Mouse (Mus musculus): ENCODE measurements at regions not wholly inside any gene's neighbourhood (a gene's known extent, or its start where the extent isn't known, plus 50 kb on each side); places are given as distances from the start of the nearest gene placed in this dataset.
A peak's percentile ranks its signal among the peaks of the same experiment; 100 is the strongest.

DNA sequence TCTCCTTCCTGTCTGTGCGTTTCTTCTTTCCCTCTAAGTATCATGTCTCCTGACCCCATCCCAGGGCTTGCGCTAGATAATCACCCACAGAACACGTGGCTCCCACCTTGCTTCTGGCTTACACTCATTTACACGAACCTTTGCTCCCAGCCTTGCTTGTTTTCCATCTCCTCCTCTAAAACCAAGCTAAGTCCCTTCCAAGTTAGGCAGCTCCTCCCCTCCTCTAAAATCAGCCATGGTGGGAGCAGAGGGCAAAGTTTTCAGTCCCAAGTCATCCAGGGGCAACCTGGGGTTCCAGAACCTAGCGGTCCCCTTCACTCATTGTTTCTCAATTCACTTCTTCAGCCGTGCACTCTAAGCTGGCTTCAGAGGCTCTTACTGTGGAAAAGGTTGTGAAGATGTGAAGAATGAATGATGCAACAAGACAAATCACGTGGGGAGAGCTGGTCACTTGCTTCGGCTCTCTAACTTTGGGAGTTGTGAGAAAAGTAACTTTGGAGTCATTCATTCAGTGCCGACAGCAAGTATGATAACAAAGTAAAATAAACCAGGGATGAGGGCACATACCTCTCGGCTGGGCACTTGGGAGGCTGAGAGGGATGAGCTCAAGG, 179.9 kb upstream of the Rreb1 start:
- TF ChIP-seq GATA4 (IDR thresholded peaks at IDR 0.05; ENCODE audit: insufficient replicate concordance, low read length): no peak; the same call in 1 of the 2 replicates

DNA sequence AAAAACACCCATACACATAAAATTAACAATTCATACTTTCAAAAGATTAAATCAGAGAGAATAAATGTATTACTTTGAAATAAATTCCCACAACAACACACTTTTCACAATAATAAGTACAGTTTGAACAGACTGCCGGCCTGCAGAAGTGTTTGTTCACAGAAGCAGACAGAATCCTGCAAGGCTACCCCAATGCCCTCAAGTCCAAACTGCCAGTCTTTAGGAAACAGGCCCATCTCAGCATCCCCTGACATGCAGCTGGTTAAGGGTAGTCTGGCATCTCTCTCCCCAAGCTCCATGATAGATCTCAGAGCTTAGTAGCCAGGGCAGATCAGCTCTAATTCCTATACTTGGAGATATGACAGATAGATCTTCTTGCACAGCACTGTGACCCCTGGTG, 178.5 kb upstream of the Rreb1 start:
- TF ChIP-seq GATA4 (IDR thresholded peaks at IDR 0.05; ENCODE audit: insufficient replicate concordance, low read length): no peak

DNA sequence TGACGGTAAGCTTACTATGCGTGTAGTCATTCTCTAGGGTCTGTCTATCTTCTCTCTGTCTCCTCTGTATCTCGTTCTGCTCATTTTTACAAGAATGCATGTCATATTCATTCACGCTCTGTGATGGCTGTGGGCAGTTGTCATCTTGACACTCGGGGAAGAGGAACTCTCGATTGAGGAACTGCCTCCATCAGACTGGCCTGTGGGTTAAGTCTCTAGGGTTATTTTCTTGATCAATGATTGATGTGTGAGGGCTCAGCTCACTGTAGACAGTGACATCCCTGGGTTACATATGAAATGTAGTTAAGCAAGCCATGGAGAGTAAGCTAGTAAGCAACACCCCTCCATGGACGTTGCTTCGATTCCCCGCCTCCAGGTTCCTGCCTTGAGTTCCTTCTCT, 178.0 kb upstream of the Rreb1 start:
- no peak for TF ChIP-seq GATA4 (IDR thresholded peaks at IDR 0.05; ENCODE audit: insufficient replicate concordance, low read length)

DNA sequence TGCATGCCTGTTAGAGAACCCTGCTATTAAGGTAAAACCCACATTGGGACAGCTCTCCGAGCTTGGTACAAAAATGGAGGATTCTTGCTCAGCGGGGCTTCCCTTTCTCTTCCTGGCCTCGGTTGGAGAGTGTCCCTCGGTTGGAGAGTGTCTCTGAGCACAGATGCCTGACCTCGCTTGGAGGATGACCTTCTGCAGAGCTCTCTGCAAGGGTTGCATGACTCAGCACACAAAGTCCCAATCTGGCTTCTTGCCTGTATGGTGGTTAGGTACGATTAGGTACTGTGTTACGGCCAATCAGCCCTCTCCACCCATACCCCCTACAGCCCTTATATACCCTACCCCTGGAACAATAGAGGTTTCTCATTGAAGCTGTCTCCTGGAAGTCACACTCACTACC, 177.1 kb upstream of the Rreb1 start:
- TF ChIP-seq GATA4 (IDR thresholded peaks at IDR 0.05; ENCODE audit: insufficient replicate concordance, low read length): no peak

DNA sequence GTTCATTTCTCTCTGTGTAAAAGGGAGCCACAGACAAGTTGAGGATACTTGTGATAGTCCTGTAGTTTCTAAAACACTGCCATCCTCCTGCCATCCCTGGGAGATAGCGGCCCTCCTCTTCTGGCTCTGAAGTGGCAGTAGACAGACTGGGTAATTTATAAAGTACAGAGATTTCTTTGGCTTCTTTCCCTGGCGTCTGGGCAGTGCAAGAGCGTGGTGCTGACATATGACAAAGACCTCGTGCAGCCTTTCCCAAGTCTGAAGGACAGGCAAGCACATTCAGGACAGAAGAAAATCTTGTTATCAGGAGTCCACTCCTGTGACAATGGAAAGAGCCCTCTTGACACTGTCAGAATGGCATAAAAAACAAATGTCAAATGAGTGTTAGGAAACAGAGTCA, 175.9 kb upstream of the Rreb1 start:
- TF ChIP-seq GATA4 (IDR thresholded peaks at IDR 0.05; ENCODE audit: insufficient replicate concordance, low read length): no peak

DNA sequence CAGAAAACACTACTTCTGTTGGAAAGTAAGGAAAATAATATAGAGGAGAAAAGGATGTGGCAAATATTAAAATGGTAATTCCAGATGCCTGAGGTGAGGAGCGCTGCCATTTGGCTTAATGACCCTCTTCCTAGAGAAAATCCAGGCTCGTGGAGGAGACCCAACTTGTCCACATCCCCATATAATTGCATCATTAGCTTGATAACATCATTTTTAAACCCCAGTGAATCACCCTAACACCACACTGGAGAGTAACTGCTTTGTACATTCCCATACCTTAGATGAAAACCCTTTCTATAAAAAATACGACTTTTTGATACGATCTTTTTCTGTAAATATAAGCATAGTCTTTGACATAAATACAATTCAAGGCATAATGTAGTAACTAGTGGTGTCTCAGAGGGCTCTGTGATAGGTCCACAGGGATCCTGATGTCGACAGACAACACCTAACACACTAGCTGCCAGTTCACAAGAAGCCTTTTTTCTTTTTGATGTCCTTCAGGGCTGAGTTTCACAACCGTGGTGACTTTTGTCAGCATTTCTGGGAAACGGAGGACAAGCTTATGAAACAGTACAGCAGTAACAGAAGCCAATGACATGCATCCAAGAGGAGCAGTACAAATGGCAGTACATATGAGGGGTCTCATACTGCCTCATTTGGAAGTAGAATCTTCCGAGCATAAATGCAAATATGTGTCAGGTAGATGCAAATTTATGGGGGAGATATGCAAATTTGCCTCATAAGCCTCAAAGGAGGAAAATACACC, 174.8 kb upstream of the Rreb1 start:
- no peak for TF ChIP-seq GATA4 (IDR thresholded peaks at IDR 0.05; ENCODE audit: insufficient replicate concordance, low read length)

DNA sequence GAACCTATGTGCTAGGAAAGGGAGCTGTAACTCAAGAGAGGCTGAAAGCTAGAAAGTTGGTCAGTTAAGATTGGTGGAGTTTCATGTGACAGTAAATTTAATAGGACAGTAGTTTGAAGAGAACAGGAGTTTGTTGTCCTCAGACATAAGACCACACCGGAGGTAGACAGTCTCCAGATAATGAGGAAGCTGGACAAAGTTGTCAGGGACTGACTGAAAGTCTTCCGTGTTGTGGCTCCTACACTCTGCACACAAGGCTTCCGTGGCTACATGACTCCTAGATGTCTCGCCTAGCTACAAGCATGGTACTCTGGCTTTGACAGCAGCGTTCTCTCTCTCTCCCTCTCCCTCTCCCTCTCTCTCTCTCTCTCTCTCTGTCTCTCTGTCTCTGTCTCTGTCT, 171.9 kb upstream of the Rreb1 start:
- no peak for TF ChIP-seq GATA4 (IDR thresholded peaks at IDR 0.05; ENCODE audit: insufficient replicate concordance, low read length)

DNA sequence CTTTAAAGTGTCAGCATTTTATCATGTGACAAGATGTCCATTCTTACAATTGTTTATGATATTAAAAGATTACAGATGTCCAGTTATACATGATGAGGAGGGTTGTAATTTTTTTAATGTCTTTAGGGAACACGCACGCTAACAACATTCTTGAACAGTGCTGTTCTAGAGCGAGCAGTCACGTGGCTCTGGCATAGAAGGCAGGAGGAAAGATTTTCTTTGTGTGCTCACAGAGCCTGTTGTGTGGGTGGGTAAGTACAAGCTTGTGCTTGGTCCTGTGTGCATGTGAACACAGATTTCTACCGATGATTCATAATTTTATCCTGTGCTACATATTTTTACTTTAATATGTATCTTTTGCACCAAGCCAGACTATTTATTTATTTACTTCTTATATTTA, 169.1 kb upstream of the Rreb1 start:
- TF ChIP-seq GATA4 (IDR thresholded peaks at IDR 0.05; ENCODE audit: insufficient replicate concordance, low read length): no peak

DNA sequence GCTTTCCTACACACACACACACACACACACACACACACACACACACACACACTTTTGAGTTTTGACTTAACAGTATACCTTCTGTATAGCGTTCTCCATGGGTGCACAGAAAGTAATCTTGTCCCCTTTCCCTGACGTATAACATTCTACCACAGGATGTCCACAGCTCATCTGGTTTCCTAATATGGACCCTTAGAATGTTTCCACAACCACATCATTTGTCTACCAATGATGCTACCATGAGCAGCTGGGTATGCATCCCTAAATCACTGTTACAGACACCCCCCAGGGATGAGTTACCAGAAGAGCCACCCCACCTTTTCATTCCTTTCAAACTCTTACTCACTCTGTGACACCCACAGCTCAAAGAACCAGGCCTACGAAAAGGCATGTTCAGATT, 166.8 kb upstream of the Rreb1 start:
- TF ChIP-seq GATA4 (IDR thresholded peaks at IDR 0.05; ENCODE audit: insufficient replicate concordance, low read length): no peak

DNA sequence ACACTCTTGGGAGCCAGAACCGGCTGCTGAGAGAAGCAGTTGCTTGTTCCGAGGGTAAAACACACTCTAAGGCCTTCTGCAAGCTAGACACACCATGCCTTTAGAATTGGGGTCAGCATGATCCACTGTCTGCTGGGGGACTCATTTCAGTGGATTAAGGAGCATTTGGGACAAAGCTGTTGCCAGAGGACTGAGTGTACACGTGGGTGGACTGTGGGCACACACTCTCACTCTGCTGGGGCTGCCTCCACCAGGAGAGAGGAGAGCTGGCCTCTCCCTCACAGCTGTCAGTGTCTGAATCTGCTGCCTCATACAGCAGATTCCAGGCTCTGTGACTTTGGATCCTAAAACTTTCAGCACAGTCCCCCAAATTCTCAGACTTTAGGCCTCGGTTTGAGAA, 161.2 kb upstream of the Rreb1 start:
- no peak for TF ChIP-seq GATA4 (IDR thresholded peaks at IDR 0.05; ENCODE audit: insufficient replicate concordance, low read length)

DNA sequence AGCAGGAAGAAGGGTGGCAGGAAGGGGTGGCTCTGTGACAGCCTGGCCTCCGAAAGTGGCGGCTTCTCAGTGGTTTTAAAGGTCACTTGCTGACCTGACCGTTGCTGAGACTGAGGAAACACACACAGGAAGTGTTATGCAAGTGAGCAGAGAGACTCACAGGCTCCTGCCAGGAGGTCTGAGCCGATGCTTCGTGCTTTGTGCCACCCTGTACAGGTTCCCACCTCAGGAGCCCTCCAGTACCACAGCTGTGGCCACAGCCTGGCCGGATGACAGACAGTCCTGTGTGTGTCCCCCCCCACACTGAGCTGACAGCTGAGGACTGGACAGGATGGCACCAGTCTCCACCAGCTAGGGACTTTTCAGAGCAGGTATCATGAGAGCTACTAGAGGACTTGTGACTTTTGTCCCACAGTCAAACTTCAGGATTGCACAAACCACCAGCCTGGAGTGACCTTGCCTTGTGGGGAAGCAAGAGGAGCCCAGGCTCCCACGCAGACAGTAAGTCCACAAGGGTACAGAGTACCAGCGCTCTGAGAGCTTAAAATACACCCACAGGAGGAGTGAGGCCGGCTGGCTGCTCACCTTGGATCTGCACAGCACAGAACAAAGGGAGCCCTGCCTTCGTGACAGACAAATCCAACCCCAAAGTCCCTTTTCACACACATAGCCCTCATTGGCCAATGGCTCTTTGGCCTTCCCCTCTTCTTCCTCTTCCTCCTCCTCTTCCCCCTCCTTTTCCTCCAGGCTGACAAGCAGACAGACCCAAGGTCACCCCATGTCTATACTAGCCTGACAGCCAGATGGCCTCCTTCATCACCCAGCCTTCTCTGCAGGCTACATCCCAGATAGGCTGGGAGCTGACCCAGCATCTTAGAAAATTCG, 158.1 kb upstream of the Rreb1 start:
- TF ChIP-seq GATA4 (IDR thresholded peaks at IDR 0.05; ENCODE audit: insufficient replicate concordance, low read length): 0 out of 2 replicates have a peak, but pooled peaks have one; percentile 27

DNA sequence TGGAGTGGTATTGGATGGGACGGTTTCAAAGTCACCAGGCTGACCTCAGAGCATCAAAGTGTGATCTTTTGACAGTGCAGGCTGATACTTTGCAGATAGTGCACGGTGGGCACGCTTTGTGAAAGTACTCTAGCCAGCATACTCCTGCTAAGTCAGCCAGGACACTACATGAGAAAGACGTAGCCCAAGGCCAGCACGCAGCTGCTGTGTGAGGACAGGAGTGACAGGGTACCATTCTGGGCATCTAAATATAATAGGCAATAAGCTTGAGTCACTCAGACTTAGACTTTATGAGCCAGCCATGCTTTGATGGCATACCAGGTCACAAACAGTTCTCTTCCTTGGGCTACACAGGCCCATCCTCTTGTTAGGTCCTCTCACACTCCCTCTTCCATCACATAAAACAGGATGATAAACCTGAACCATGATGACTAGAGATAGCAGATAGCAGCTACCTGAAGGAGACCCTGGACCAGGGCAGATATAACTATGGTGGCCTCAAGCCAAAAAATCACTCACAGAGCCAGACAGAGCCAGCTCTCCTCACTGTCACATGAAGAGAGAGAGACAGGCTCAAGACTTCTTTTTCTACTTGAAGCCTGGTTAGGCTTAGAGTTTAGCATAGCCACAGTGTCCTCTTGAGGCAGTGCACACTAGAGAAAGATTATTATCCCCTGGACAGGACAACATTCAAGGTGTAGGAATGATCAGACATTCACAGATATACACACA, 156.7 kb upstream of the Rreb1 start:
- TF ChIP-seq GATA4 (IDR thresholded peaks at IDR 0.05; ENCODE audit: insufficient replicate concordance, low read length): no peak

DNA sequence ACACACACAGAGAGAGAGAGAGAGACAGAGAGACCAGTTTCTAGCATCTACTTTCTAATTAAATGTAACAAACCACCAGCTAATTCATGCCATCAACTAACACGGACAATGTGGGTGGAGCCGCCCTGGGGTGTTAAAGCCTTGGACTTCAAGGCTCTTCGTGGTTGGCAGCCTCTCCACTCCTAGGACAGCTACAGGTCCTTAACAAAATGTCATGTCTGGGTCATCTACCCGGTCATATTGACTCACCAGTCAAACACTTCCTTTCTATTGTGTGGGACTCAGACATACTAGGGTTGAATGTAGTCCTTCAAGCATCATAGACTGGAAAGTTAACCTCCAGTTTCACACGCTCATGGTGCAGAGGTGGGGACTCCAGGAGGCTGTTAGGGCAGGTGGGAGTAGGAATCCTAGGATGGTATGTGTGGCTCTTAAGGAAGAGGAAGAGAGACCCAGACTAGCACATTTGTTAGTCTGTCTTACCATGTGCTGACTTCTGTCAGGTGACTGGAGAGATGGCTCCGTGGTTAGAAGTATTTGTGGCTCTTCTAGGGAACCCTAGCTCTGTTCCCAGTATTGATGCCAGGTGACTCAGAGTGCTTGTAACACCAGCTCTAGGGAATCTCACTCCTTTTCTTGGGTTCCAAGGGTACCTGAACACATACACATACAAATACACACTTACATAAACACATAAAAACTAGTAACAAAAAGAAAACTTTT, 155.7 kb upstream of the Rreb1 start:
- TF ChIP-seq GATA4 (IDR thresholded peaks at IDR 0.05; ENCODE audit: insufficient replicate concordance, low read length): no peak

DNA sequence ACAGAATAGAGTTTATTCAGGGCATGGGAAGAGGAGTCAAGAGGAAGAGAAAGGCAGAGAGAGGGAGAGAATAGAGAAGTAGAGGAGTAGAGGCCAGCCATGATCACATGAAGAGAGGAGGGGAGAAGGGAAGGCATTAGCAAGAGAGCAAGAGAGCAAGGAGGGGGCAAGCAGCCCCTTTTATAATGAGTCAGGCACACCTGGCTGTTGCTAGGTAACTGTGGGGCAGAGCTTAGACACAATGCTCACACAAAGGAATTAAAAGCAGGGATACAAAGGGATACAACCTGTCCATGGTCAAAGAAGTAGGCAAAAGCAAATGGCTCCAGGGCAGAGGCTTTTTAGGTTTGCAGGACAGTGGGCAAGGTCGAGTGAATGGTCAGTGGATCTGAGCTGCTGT, 153.5 kb upstream of the Rreb1 start:
- no peak for TF ChIP-seq GATA4 (IDR thresholded peaks at IDR 0.05; ENCODE audit: insufficient replicate concordance, low read length)
